Mouse (Mus musculus) testis, postnatal 10 days (tissue): Measurements from ENCODE around the gene Nfic.
A peak's percentile ranks its signal among the peaks of the same experiment; 100 is the strongest.
"Not testable (repeated sequence)": the region's sequence is repeated elsewhere in the genome, so short reads cannot be mapped to it uniquely, and the experiment has no call there.

Experiments
- DNase-seq: peaks from one replicate; pipeline ENCODE4 v3.0.0; 2021; ENCODE audit warnings: low spot score

Nfic gene

GRCm38 (mm10) chr10:81460471-81460870, 5.0 kb upstream of the Nfic start:
- DNase-seq = peak; percentile 45

DNA sequence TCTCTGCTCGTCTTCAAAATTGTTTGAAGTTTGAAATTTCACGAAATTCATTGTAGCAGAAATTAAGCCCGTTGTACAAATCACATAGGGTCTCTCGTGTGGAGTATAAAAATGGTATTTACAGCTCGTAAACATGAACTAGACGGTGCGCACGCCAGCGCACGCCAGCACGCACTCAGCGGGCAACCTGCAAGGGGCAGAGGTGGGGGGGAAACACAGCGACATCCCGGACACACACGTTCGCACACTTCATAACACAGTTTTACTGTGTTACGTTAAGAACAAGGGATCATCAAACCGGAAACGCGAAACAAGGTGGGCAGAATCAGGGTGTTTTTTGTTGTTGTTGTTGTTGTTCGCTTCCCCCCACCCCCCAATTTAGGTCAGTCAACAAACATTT, 4.0 kb upstream of the Nfic start:
- DNase-seq = no peak

DNA sequence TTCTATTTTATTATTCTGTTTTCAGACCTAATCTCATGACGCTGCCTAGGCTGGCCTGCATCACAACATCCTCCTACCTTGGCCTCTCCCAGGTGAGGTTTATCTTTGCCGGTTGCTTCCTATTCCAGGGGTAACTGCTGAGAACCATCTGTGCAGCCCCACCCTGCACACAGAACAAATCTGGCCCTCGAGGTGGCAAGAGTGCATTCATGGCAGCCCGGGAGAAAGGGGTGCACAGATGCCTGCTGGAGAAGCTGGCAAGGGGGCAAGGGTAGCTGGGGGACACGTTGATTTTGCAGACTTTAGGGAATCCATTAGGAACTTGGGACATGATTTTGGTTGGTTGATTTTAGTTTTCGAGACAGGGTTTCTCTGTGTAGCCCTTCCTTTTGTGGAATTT, 2.8 kb upstream of the Nfic start:
- DNase-seq = no peak

- DNase-seq = peak; percentile 38
Observed at GRCm38 (mm10) chr10:81457624-81458023, 2.2 kb upstream of the Nfic start.

DNA sequence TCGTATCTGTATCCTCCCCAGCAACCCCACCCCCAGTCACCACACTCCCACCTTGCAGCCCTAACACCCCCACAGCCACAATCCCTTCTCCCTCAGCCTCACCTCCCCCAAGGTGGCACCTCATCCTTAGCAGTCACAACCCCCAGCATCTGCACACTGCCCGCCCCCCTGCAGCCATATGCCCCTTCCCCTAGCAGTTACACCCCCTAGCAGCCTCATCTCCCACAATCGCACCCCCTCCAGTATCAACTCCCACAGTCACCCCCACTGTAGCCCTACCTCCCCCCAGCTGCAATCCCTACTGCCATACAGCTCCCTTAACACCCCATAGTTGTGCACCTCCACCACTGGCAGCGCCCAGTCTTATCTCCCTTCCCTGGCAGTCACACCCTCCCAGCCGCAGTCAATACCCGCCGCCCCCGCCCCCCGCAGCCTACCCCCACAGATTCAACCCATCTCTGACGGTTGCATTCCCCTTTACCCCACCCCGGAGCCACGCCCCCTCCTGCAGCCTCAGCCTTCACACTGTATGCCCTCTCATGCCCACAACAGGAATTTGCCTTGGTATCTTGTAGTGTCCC, 1.6 kb upstream of the Nfic start:
- peak; percentile 52 for DNase-seq

DNA sequence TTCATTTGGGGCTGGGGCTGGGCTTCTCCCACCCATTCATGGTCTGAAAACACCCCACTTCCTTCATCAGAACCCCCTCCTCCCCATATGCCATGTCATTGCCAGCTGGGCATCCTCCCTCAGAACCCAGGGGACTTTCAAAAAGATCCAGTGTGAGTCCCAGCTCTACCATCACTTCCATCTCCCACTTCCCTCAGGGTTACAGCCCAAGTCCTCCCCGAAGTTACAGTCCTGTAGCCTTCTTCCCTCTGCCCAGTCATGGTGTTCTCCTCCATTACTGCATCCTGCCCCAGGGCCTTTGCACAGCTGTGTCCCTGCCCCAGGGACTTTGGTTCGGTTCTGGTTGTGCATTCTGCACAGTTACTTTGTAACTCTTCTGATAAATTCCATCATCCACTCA, 1.3 kb downstream of the Nfic start:
- peak; percentile 39 for DNase-seq

- DNase-seq = peak; percentile 44
Observed at GRCm38 (mm10) chr10:81452947-81453288, 2.5 kb downstream of the Nfic start.

- peak; percentile 46 for DNase-seq
Observed at GRCm38 (mm10) chr10:81452237-81452946, 3.0 kb downstream of the Nfic start.

DNA sequence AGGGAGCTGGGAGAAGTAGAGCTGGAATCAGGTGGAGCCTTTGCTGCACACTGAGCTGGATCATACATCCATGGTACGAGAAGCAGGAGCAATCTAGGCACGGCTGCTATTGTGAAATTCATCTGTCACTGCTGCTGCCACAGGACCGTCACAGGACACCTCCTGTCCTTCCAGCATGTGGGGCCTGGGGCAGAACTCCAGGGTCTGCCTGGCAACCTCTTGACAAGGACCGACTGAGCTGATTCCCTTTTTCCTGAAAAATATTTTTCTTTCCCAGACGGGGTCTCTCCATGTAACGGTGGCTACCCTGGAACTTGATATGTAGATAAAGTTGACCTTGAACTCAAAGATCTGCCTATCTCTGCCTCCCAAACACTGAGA, 4.1 kb downstream of the Nfic start:
- peak; percentile 35 for DNase-seq

GRCm38 (mm10) chr10:81450641-81451364, 4.6 kb downstream of the Nfic start:
- peak; percentile 40 for DNase-seq

GRCm38 (mm10) chr10:81450140-81450539, 5.3 kb downstream of the Nfic start:
- peak; percentile 91 for DNase-seq

DNA sequence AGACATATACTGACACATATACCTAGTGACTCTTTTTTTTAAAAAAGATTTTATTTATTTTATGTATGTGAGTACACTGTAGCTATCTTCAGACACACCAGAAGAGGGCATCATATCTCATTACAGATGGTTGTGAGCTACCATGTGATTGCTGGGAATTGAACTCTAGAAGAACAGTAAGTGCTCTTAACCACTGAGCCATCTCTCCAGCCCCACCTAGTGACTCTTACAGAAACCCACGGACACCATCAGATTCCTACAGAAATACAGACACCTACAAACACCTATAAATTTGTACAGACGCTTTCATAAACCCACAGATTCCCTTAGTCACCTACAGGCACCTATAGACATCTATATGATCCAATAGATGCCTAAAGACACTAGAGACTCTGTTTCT, 9.9 kb downstream of the Nfic start:
- not testable (repeated sequence) for DNase-seq

DNA sequence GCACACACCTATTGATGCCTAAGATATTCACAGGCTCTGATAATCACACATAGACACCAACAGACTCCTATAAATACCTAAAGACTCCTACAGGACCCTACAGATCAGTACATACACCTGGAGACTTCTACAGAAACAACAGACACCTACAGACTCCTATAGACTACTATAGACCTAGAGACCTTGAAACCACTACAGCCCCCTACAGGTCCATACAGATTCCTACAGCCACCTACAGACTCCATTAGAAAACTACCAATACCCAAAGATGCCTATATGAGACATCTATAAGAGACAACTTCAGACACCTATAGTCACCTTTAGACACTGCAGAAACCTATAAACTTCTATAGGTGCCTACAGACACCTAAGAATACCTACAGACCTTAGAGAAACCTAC, 14.4 kb downstream of the Nfic start:
- DNase-seq = no peak

- DNase-seq = peak; percentile 90
Observed at GRCm38 (mm10) chr10:81435436-81435835, 20.0 kb downstream of the Nfic start.

DNA sequence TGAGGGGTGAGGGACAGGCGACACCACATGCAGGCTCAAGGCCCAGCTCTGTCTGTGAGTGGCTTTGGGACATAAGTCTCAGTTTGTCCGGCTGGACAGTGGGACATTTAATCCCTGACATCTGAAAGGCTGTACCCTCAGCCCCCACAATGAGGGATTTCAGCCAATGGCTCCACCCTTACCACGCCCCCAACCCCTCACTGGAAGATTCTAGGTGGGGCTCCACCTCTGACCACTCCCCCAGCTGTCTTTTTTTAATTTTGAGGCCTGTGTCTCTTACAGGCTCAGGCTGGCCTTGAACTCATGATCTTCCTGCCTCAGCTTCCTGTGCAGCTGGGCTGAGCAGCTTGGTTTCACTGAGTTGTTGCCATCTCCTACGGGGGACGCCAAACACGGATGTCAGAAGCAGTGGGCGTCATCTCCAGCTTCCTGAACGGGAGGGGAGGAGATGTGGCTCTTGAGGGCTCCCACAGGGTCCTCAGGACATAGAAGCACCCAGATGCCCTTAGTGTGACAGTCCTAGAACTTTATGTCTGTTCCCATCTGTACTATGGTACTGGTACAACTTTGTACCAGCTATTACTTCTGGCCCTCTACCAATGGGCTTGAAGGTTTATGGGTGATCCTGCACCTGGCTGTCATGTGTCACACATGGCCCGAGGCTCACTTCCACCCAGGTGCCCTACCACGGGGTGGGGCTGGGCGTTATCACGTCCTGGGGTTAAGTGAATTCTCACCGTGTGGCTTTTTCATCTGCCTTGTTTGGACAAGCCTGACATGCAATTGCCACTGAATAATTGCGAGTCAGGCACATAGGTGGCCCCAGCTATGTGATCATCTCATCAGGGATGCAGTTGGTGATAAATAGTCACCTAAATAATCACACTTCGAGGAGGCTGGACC, 20.8 kb downstream of the Nfic start:
- peak; percentile 61 for DNase-seq

- DNase-seq = peak; percentile 64
Observed at GRCm38 (mm10) chr10:81433541-81434289, 21.7 kb downstream of the Nfic start.

DNA sequence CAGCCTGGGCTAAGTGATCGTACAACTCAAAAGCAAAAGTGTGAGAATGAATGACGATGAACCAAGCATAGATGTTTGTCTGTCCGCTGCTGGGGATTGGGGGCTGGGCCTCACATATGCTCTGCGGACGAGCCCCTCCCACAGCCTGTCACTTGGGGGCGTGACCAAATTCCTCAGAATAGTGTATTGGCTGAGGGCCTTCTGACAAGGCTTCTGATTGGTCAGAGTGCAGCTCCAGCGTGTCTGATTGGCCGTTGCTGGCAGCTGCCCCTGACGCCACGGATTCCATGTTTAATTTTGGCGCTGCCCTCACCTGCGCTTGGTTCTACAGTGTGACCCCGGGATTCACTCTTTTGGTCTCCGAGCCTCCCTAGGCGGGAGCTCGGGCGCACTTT, 22.6 kb downstream of the Nfic start:
- peak; percentile 94 for DNase-seq

DNA sequence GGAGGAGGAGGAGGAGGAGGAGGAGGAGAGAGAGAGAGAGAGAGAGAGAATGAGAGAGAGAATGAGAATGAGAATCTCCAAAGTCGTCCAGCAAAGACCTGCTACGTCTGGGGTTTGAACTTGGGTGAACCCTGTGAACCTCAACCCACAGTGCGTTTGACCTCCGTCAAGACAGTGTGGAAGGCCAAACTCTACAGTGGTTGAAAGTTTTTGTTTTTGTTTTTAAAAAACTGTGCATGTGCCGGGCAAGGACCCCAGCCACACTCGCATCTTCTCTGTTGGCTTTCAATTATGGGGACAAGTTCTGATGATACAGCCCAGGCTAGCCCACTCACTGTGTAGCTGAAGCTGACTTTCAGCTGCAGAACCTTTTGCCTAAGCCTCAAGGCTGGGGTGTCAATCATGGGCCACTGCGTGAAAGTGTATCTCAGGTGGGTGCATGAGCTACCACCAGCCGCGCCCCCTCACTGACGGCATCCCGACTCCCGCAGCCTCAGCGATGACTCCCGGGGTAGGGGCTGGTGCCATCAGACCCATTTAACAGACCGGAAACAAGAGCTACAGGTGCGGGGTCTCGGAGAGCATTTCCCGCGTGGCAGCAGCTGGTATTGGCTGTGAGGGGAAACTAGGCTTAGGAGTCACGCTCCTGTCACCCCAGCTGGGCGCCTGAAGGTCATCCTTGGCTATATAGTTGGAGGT, 23.1 kb downstream of the Nfic start:
- DNase-seq = no peak

DNA sequence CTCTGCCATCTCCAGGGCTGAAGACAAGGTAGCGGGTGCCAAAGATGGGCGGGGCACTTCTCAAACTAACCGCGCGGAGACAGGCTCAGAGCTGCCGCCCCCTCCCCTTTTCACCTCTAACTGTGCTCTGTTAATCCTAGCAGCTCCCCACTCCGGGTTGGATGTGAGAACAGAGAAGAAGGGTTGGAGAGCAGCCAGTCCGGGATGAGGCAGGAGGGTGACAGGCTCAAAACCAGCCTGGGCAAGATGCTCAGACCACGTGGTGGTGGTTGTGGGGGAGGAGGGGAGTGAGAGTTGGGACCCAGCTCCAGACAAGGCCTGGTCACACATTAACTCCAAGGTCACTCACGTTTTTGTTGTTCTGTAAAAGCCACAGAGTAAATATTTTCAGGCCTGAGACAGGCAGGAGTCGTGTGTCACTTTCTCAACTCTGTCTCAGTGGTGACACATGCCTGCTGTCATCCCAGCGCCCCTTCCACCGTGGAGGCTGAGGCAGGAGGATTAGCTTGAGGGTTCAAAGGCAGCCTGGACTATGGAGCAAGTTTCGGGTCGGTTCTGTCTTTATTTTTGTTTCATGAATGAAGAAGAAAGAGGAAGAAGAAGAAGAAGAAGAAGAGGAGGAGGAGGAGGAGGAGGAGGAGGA, 23.8 kb downstream of the Nfic start:
- peak; percentile 78 for DNase-seq

DNA sequence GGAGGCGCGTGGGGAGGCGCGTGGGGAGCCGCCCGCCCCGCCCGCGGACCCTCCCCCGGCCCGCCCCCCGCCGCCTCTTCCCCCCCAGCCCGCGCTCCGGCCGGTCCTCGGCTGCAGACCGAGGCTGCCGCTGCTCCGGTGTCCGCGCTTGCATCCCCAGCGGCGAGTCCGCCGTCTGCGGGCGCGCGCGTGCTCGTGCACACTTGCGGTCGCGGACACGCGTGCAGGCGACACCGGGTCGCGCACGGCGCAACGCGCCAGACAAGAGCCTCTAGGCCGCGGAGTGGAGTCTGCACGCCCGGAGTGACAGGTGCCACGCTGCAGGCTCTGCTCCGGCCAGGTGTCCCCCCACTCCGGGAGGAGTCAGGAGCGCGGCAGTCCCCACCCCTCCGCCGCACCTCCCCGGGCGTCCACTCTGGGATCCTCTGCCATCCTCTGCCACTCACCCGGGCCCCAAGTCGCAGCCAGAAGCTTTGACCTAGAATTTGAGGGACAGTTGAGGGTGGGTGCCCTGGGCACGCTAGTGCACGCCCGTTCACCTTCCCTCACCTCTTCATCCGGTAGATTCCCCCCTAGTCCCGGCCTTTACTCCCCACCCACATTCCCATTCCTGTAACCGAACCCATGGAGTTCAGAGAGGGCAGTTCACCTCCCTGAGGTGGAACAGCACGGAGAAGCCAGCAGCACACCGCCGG, 24.5 kb downstream of the Nfic start:
- peak; percentile 84 for DNase-seq
